In genomic region chr3:123343690-123344089, GRCm38 (mm10) we compare ENCODE assay signal across 22 mouse cellular contexts.
"Had no signal": no experiment of that assay in that cellular context is flagged by ENCODE, and none has a peak within 500 bp of the region (broad histone marks: within the 10 kb centered on the region; RNA-seq: fewer than 3 reads in every experiment).

No protein-coding gene starts in this region.

- H3K9ac ChIP-seq: heart, embryonic 13.5 days; heart, embryonic 15.5 days; hindbrain, embryonic 13.5 days; hindbrain, embryonic 15.5 days; liver, embryonic 13.5 days; liver, embryonic 15.5 days had no signal

- H3K9me3 ChIP-seq: heart, embryonic 13.5 days; heart, embryonic 15.5 days; hindbrain, embryonic 13.5 days; hindbrain, embryonic 15.5 days; liver, embryonic 13.5 days; liver, embryonic 15.5 days had no signal

- H3K27ac ChIP-seq: heart, adult 2 months; heart, embryonic 13.5 days; heart, embryonic 15.5 days; hindbrain, embryonic 13.5 days; hindbrain, embryonic 15.5 days; hindbrain, postnatal 0 days; liver, embryonic 13.5 days; liver, embryonic 15.5 days had no signal

- H3K4me3 ChIP-seq: heart, adult 2 months; heart, embryonic 13.5 days; heart, embryonic 15.5 days; hindbrain, embryonic 13.5 days; hindbrain, embryonic 15.5 days; liver, embryonic 13.5 days; liver, embryonic 15.5 days had no signal

- DNase-seq: gastrocnemius, postnatal 14 days; gastrocnemius, postnatal 36 days; heart, adult 2 months; heart, postnatal 14 days; heart, postnatal 36 days; kidney, adult 18-20 months; kidney, adult 8-10 months; kidney, postnatal 10 days; kidney, postnatal 36 days; layer of hippocampus, adult 9-11 months; layer of hippocampus, postnatal 36 days; left cerebral cortex, postnatal 4 days; liver; liver, embryonic 13.5 days had no signal

- H3K4me1 ChIP-seq: heart, embryonic 15.5 days; hindbrain, embryonic 13.5 days; hindbrain, embryonic 15.5 days; liver, embryonic 13.5 days; liver, embryonic 15.5 days had no signal

- H3K27me3 ChIP-seq: heart, embryonic 13.5 days; heart, embryonic 15.5 days; hindbrain, embryonic 13.5 days; hindbrain, embryonic 15.5 days; liver, embryonic 13.5 days; liver, embryonic 15.5 days had no signal

- H3K4me2 ChIP-seq: heart, embryonic 11.5 days; heart, embryonic 13.5 days; heart, embryonic 15.5 days; hindbrain, embryonic 13.5 days; hindbrain, embryonic 15.5 days; liver, embryonic 11.5 days; liver, embryonic 13.5 days; liver, embryonic 15.5 days had no signal

- ATAC-seq: hindbrain, postnatal 0 days had no signal

- H3K36me3 ChIP-seq: hindbrain, embryonic 13.5 days; hindbrain, embryonic 15.5 days had no signal
